Mouse (Mus musculus) cerebellum, adult 9-11 months (tissue): ENCODE data around the gene Aldh3a2.

ENCODE experiments used
- DNase-seq: peaks from one replicate; pipeline ENCODE4 v3.0.0; 2022

The Aldh3a2 gene

DNA sequence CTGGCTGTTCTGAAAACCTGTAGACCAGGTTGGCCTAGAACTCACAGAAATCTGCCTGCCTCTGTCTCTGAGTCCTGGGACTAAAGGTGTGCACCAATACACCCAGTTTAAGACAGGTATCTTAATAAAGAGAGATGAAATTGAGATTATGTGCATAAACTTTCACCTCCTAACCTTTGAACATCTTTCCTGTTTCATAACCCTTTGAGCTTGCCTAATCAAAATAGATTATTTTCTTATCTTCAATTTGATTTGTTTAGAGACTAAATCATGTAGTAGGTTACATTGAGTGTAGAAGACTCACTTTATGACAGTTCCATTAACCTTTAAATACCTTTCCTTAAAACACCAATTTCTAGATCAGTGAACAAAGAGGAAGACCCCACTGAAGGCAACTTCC, 4.3 kb upstream of the Aldh3a2 start:
- DNase-seq: no peak

DNA sequence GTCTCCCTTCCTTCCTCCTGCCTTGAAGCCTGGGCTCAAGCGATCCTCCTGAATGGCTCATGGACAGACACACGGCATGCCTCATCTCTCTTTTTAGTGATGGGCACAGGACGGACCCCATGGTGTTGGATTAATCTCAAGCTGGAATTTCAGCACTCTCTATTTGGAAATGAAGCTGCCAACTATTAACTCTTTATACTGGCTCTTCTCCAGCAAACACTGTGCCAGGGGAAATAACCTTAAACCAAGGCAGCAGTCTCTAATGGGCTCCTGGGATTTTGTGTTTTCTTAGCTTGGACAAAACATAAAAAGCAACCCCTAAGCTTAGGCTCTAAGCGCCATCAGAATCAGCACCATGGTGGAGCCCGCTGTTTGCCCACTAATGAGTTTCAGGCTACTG, 3.1 kb upstream of the Aldh3a2 start:
- no peak for DNase-seq

DNA sequence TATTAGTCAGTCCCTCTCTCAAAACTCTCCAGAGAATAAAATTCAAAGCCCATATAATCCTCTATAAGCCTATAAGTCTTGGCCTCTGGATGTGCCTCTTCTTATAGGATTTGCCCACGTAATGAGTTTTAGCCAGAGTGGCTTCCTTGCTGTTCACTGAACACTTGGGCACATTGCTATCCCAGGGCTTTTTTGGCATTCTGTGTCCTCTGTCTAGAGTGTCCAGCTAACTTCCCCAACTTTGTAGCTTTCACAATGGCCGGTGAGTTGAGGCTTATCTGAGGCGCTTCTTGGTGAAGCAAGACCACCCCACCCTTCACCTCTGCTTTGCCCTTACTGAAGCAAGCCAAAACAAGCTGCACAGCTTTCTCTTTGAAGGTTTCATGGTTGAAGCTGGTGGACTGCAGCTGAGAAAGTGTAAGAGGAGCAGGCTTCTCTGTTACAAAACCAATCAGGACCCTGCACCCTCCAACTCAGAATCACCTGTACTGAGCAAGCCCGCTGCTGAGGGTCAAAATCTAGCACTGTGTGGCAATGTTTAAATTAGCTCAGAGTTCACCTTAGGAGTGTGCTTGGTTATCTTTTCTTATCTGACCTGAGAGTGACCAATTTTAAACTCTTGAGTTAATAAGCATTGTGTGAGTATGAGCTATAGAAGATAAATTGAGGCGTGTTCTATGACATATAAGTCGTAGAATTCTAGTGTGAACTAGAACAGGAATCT, 1.5 kb upstream of the Aldh3a2 start:
- no peak for DNase-seq

DNA sequence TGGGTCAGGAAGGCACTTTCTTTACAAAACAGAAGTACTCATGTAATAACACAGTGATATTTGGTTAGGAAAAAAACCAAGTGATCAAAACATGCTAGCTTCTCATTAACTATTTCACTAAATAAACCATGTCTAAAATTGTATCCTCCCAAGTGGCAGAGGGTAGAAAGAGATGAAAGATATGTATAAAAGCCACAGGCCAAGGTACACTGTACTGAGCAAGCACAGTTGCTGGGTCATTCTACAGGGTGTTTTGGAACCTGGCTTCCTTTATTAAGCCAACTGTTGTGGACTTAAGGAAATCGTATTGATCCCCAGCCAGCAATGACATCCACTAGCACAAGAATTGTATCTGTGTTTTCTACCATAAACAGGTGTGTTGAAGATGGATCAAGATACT, 3.4 kb downstream of the Aldh3a2 start:
- no peak for DNase-seq

DNA sequence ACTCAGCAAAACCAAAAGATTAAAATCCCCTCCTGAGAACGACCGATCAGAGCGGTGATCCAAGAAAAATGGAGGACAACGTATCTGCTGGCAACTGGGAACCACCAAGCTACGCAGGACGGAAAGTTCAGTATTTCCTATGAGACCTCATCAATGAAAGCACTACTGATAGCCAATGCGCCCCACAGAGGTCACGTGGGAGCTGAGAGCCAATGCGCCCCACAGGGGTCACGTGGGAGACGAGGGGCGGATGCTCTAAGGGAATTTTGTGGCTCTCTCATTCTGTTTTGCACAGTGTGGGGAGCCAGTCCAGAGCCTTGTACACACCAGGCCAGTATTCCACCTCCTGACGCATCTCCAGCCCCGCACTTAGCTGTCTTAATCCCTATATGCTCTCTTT, 4.7 kb downstream of the Aldh3a2 start:
- no peak for DNase-seq

DNA sequence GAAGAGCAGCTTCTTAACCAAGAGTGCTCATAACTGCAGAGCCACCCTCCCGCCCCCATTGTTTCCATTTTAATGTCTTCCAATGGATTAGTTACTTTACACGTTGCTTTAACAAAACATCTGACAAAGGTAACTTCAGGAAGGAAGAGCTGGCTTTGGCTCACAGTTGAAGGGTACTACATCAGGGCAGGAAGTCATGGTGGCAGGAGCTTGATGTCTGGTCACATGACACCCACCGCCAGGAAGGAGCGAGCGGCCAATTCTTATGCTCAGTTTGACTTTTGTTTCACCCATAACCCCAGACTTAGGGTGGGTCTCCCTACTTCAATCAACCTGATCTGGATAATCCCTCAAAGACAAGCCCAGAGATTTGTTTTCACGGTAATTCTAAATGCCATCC, 8.2 kb downstream of the Aldh3a2 start:
- no peak for DNase-seq

DNA sequence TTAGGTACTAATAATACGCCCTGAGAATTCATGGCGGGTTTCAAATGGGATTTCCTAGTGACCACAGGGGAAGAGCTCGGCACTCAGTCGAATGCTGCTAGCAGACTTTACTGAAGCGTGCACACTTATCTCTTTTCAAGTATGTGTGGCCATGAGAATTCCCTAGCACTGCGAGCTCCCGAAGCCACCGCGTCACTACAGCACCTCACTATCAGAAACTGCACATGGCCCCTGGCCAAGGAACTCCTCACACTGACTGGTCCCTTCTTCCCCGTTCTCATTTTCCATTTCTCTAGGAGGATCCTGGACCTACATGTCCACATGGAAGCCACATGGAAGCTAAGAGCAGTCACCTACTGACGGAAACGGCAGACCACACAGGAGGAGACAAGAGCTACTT, 14.5 kb downstream of the Aldh3a2 start:
- DNase-seq: no peak

DNA sequence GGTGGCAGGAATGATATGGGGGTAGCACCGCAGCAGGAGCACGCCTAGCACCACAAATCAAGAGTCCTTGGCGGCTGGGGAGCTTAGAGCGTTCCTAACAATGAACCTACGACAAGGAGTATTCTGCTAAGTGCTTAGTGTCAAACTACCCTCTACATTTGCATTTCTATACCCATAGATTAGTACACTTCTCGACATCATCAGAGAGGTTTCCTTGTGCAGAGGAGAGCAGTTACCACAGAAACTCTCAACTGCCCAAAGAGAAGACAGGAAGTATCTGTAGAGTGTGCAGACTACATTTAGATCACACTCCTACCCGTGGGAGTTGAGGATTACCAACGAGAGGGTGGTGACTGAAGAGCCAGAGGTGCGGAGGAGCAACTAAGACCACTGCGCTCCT, 15.5 kb downstream of the Aldh3a2 start:
- no peak for DNase-seq

DNA sequence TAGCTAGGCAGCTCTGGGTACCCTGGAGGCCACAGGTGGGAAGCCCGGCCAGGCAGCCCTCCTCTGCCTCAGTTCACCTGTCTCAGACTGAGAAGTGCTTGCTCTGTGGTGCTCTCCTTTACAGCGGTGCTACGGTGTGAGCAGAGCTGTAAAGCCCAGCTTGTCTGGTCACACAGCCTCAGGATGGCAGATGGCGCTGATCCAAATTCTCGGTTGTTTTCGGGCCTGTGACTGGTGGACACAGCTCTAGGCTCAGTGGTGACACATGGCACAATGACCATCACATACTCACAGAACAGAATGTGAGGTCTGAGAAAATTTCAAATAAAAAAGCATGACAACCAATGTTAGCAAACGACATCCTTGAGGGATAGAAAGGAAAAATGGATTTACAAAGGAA, 22.9 kb downstream of the Aldh3a2 start:
- no peak for DNase-seq

DNA sequence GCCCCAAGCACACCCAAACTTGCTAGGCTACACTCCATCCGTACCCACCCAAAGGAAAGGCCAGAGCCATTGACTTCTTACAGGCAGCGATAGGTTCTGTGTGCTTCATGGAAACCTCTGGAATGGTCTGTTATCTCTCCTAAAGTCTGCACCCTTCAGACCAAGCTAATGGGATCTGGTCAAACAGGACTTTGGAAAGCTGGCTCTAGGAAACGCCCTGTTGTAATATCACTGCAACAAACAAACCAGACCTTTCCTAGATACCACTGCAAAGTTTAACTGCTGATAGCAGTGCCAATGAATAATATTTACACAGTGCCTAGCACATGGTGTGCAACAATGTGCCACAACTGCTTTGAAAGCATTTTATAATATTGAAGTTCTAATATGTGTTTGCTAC, 31.2 kb downstream of the Aldh3a2 start:
- no peak for DNase-seq

DNA sequence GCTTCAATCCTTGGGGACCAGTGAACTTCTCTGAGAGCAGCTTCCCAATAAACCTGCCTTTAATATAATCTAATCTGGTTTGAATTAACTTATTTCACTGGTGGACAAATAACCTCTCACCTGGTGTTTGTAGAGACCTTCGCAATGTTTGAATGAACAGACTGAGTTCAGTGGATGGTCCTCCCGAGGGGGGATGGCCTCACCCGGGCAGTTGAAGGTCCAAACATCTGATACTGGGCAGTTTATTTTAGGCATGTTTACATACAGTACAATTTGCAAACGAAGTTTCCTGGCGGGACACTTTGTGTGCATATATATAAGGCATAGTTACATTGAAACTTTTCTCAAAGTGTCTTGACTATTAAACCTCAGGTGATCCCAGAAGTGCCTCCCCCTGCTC, 33.1 kb downstream of the Aldh3a2 start:
- no peak for DNase-seq

DNA sequence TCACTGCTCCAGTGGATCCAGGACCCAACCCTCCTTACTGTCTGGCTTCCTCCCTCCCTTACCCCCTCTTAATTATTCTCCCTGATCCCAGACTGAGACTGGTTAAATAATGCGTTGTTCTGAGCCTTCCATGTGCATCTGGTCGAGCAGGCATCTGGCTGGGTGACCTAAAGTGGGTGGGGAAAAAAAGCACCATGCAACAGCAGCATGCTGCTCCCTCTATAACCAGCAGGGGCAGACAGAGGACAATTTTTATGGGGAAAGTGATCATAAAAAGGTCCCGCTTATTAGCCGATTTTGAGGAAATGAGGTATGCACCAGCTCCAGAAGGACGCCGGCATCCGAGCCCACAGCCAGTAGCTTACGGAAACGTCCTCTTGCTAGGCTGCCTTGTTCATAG, 35.9 kb downstream of the Aldh3a2 start:
- peak; percentile 70 for DNase-seq

DNA sequence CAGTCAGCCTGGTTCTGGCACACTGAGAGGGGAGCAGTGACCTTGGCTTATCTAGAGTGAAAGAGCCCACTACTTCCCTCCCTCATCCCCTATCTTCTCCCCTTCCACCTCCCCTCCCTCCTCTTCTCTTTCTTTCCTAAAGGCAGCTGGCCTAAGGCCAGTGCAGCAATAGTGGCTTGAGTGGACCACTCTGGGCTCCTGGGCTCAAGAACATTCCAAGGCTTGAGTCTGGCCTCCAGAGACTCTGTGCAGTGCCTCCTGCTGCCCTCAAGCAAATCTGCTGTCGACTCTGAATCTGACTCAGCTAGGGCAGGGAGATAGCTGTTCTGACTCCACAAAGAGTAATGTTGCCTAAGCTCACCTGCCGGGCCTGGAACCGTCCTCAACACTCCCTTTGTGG, 38.9 kb downstream of the Aldh3a2 start:
- peak; percentile 60 for DNase-seq

DNA sequence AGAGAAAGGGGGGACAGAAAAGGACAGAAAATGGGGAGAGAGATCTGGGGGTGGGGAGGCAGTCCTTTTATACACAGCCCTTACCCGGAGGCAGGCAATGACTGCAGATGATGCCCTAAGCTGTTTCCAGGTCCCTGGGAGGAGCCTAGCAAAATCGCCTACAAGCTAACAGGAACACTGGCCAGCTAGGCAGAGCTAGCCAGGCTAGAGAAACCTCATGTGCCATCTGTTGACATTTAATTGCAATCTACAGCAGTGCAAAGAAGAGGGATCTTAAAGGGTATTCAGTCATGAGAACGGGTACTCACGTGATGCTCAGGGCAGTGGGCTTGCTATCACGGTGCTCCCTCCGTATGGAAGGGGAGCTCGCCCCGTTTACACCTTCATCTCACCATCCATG, 39.4 kb downstream of the Aldh3a2 start:
- peak; percentile 91 for DNase-seq

DNA sequence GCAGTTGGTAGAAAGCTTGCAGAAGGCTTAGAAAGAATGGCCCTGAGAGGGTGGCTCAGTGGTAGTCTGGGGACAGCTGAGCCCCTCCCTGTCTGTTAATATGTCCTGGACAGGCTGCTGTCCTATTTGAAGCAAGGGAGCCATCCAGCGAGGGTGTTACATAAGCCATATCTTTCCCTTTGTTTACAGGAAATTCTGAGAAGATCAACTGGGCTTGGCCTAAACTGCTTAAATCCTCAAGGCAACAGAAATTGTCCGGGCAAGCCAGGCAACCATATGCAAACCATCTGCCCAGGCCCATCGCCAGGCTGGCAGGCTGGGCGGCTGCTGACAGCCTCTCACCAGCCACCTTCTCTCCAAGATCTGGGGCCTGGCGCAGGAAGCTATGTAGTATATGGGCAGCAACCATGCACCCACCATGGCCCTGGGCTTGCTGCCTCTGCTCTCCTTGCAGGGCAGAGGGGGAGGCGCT, 41.3 kb downstream of the Aldh3a2 start:
- peak; percentile 98 for DNase-seq

DNA sequence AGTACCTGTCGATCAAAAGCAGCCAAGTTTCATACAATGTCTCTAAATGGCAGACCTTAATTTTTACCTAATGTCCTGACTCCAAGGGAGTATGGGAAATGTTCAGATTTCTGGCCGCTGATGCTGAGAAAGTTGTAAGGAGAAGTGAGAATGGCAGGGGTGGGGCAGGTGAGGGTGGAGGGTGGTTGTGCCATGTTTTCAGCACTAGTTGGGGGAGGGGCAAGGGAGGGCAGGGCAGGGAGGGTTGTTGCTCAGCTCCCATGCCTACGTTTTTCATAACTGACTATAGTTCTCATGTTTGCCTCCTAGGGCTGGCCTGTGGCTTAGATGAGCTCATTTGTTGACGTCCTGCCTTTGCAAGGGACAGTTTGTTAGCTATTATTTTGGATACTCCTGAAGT, 41.8 kb downstream of the Aldh3a2 start:
- no peak for DNase-seq

DNA sequence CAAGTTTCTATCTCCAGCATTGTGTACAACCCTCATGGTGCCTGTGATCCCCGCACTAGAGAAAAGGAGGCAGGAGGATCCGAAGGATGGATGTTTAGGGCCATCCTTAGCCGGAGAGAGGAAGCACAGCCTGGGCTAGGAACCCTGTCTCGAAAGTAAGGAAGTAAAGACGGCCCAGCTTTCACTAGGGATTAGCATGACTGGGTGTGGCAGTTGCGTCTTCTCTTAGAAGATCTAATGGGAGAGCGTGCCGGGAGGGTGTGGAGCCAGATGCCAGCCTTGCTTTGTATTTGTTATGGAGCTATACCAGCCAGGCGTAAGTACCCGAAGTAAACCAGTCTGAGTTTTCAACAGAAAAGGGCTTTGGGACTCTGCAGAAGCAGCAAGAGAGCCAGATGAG, 42.4 kb downstream of the Aldh3a2 start:
- no peak for DNase-seq

DNA sequence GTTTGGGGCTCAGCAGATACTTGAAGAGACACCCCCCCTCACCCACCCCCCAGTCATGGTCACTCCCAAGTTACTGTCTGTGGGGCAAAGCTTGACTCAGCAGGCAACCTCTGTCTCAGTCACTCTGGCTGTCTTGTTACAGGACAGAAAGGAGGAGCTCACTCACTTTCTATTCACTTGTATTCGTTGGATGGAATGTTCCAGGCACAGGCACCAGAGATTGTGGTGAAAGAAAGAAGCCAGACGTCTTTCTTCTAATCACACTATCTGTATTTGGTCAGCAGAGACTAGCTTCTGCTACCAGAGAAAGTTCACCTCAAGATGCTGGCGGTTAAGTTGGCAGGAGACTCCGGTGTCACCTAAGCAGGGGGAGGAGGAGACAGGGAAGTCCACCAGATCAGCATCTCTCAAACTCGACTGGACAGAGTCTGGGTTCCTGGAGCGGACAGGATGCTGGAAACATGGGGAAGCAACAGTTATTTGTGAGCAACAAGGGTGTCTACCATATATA, 43.0 kb downstream of the Aldh3a2 start:
- DNase-seq: no peak

DNA sequence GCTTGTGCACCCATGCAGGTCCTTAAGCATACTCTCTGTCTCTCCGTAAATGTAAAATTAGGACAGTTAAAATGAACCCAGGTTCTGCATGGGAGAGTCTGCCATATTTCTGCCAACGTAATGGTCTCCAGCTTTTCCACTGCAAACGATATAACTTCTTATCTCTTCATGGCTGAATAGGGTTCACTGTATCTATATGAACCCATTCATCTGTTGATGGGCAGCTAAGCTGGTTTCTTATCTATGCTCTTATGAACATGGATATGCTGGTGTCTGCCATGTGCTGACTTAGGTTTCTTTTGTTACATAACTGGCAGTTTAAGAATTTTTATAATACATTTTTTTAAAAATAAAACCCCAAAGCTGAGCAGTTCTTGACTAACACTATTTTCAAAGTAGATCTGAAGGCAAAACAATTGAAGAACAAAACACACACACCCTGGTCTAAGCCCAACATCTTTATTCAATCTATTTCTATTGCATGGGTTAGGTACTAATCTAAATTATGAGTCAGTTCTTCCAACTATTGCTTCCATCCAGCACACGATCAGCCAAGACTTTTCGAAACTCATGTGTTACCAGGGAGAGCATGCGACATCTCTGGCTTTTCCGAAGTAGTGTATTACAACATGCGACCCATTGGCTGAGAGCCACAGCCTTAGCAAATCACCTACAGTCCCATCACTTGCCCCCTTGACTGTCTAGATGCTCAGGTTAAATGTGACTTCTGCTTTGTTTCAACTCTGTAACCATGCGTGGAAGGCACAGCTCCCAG, 44.1 kb downstream of the Aldh3a2 start:
- DNase-seq: no peak

DNA sequence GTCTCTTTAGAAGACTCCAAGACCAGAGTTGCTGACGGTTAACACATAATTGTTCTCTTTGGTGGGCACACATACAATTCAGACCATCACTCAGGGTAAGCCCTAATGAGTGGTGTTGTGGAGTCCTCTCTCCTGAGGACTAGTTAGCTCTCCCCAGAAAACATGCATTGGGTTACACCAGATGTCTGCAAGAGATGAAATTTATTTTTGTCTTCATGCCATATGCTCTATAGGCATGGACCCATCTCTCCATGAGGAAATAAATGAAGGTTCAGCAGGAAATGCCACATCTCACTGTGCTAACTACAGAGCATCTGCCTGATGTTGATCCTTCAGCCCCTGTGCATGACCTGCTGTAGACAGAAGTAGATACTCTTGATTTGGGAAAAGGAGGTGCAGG, 45.3 kb downstream of the Aldh3a2 start:
- DNase-seq: no peak

DNA sequence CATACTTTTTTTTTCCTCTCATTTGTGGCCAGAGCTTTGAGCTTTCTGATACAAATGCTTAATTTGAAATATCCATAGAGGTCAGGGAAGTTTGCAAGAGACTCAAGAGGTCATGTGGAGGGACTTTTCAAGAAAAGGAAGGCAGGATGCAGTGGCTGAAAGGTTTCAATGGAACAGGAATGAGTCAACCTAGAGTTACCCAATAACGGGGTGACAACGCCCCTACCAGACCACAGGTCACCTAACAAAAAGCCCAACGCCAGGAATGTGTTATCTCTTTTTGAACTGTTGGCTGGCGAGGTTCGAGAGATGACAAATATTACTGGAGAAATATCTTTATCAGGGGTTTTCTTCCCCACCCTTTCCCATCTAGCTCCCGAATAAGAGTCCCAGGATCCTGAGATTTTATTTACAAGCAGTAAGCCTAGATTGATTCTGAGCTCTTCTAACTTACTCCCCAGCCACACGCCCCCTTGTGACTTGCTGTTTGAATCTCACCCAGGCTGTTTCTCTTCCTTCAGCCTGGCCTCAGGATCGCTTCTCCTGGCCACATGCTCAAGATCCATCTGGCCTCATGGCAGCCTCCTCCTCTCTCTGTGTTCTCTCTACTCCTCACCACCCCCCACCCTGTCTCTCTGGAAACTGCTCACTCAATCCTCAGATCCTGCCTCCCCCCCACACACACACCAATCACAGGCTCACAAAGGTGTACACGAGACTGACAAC, 46.9 kb downstream of the Aldh3a2 start:
- DNase-seq: peak; percentile 75

DNA sequence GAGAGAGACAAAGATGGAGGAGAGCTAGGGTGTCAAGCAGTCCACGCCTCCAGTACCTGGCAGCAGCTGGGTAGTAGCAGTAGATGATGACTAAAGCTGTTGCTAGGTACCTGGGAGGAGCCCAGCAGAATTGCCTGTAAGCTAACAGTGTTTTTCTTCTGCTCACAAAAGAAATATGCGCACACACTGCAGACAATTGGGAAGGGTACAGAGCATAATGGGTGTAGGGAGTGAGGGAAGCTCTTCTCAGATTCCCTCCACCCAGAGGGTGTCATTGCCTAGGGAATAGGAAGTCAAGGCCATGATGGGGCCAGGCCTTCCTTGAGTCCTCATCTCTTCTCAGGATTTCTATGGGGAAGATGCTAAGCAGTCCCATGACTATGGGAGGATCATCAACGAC, 51.3 kb downstream of the Aldh3a2 start:
- no peak for DNase-seq

DNA sequence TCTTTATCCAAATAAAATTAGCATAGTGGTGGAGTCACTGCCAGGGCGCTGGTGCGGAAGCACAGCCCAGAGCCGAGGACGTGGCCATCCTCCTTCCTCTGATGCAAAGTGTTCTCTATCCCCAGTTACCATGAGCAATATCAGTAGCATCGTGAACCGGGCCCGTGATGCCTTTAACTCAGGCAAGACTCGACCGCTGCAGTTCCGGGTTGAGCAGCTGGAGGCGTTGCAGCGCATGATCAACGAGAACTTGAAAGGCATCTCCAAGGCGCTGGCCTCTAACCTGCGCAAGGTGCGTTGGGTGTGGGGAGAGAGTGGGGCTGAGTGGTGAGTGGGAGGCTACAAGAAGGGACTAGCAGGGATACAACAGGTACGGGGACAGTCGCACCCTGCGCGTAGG, 55.2 kb downstream of the Aldh3a2 start:
- no peak for DNase-seq

DNA sequence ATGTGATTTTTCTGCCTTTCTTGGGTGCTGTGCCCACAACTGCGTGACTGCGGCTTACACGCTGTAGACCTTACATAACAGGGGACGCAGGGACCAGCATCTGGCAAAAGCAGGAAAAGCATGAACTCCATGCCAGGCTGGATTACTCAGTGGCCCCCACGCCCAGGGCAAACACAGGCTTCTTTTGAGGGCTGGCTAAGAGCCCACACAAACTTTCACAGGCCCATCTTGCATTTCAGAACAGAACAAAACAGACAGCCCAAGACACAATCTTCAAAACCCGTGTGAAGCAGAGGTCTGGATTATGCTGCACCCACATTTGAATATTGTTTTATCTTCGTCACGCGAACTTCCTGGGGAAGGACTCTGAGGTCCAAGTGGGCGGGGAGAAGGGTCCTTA, 58.9 kb downstream of the Aldh3a2 start:
- no peak for DNase-seq
